Mouse (Mus musculus): ENCODE data around the gene Arhgap29. TPM values are rescaled to one million over a fixed set of nuclear protein-coding genes. Genes with fewer than 3 reads are reported as not detected.

The Arhgap29 gene
- polyA plus RNA-seq, 1 experiment from 2014 or later, result 48.5 TPM

- peak overlapping the region; percentile 88 for H3K27ac ChIP-seq (ENCODE audit: low read length)
- WGBS, result 63% methylated on average over 6 of the region's 6 CpGs
- peak overlapping the region; percentile 11; the same call in 1 of the 2 replicates for H3K4me2 ChIP-seq (ENCODE audit: low read depth, low read length)
Observed at GRCm38 (mm10) chr3:121915191-121915590, 37.1 kb upstream of the Arhgap29 start.

GRCm38 (mm10) chr3:121916802-121917532 lies 35.4 kb upstream of the Arhgap29 start:
- Histone ChIP-seq H3K4me3 (ENCODE audit: low read length) (no peak overlapping the region), H3K27me3 (ENCODE audit: control insufficient read depth, insufficient read depth, low read length) (no peaks in the 10 kb centered on the region), H3K9ac (ENCODE audit: low read length) (no peak overlapping the region), H3K4me2 (ENCODE audit: low read depth, low read length) (no peak overlapping the region), H3K9me3 (replicated peaks; ENCODE audit: control insufficient read depth, low read length) (no peaks in the 10 kb centered on the region), H3K4me1 (ENCODE audit: control insufficient read depth, insufficient read depth, low read length) (0 out of 2 replicates have a peak, but pooled peaks cover 4% of the 10 kb centered on the region), H3K36me3 (ENCODE audit: control insufficient read depth, insufficient read depth) (no peaks in the 10 kb centered on the region), H3K27ac (ENCODE audit: low read length) (no peak overlapping the region)
- 75% methylated on average over 5 of the region's 5 CpGs for WGBS
- ATAC-seq (replicated peaks; ENCODE audit: extremely low read depth, insufficient read depth, low FRiP score), result no peak

More at GRCm38 (mm10) chr3:121915191-121915590, 37.1 kb upstream of the Arhgap29 start:
- ATAC-seq (replicated peaks; ENCODE audit: extremely low read depth, insufficient read depth, low FRiP score), result peak; percentile 41; the same call in 1 of the 2 replicates
- H3K4me3 ChIP-seq (ENCODE audit: low read length), result no peak overlapping the region
- no peaks in the 10 kb centered on the region for H3K9me3 ChIP-seq (replicated peaks; ENCODE audit: control insufficient read depth, low read length)
- no peaks in the 10 kb centered on the region for H3K36me3 ChIP-seq (ENCODE audit: control insufficient read depth, insufficient read depth)
- H3K4me1 ChIP-seq (ENCODE audit: control insufficient read depth, insufficient read depth, low read length), result 0 out of 2 replicates have a peak, but pooled peaks cover 4% of the 10 kb centered on the region
- H3K27me3 ChIP-seq (ENCODE audit: control insufficient read depth, insufficient read depth, low read length), result no peaks in the 10 kb centered on the region
- no peak overlapping the region for H3K9ac ChIP-seq (ENCODE audit: low read length)

GRCm38 (mm10) chr3:121917658-121918057 lies 34.7 kb upstream of the Arhgap29 start:
- H3K27me3 ChIP-seq (ENCODE audit: control insufficient read depth, insufficient read depth, low read length), result no peaks in the 10 kb centered on the region
- no peaks in the 10 kb centered on the region for H3K9me3 ChIP-seq (replicated peaks; ENCODE audit: control insufficient read depth, low read length)
- ATAC-seq (replicated peaks; ENCODE audit: extremely low read depth, insufficient read depth, low FRiP score), result no peak
- H3K27ac ChIP-seq (ENCODE audit: low read length), result no peak overlapping the region
- H3K4me3 ChIP-seq (ENCODE audit: low read length), result no peak overlapping the region
- no peaks in the 10 kb centered on the region for H3K36me3 ChIP-seq (ENCODE audit: control insufficient read depth, insufficient read depth)
- WGBS, result 62% methylated on average over 7 of the region's 7 CpGs
- no peak overlapping the region for H3K4me2 ChIP-seq (ENCODE audit: low read depth, low read length)
- no peak overlapping the region for H3K9ac ChIP-seq (ENCODE audit: low read length)
- 0 out of 2 replicates have a peak, but pooled peaks cover 4% of the 10 kb centered on the region for H3K4me1 ChIP-seq (ENCODE audit: control insufficient read depth, insufficient read depth, low read length)

GRCm38 (mm10) chr3:121919961-121920360 lies 32.4 kb upstream of the Arhgap29 start:
- H3K4me3 ChIP-seq (ENCODE audit: low read length), result no peak overlapping the region
- no peak overlapping the region for H3K9ac ChIP-seq (ENCODE audit: low read length)
- H3K9me3 ChIP-seq (replicated peaks; ENCODE audit: control insufficient read depth, low read length), result no peaks in the 10 kb centered on the region
- no peak for ATAC-seq (replicated peaks; ENCODE audit: extremely low read depth, insufficient read depth, low FRiP score)
- H3K27ac ChIP-seq (ENCODE audit: low read length), result no peak overlapping the region
- no peak overlapping the region for H3K4me2 ChIP-seq (ENCODE audit: low read depth, low read length)
- H3K36me3 ChIP-seq (ENCODE audit: control insufficient read depth, insufficient read depth), result no peaks in the 10 kb centered on the region
- 0 out of 2 replicates have a peak, but pooled peaks cover 3% of the 10 kb centered on the region for H3K4me1 ChIP-seq (ENCODE audit: control insufficient read depth, insufficient read depth, low read length)
- WGBS, result 76% methylated on average over 5 of the region's 5 CpGs
- H3K27me3 ChIP-seq (ENCODE audit: control insufficient read depth, insufficient read depth, low read length), result no peaks in the 10 kb centered on the region

- H3K9me3 ChIP-seq (replicated peaks; ENCODE audit: control insufficient read depth, low read length), result no peaks in the 10 kb centered on the region
- H3K4me1 ChIP-seq (ENCODE audit: control insufficient read depth, insufficient read depth, low read length), result peaks cover 6% of the 10 kb centered on the region; the same call in 1 of the 2 replicates
- no peak overlapping the region for H3K4me3 ChIP-seq (ENCODE audit: low read length)
- no peak for ATAC-seq (replicated peaks; ENCODE audit: extremely low read depth, insufficient read depth, low FRiP score)
- no peaks in the 10 kb centered on the region for H3K27me3 ChIP-seq (ENCODE audit: control insufficient read depth, insufficient read depth, low read length)
- WGBS, result 72% methylated on average over 3 of the region's 3 CpGs
- no peak overlapping the region for H3K4me2 ChIP-seq (ENCODE audit: low read depth, low read length)
- no peak overlapping the region for H3K9ac ChIP-seq (ENCODE audit: low read length)
- H3K27ac ChIP-seq (ENCODE audit: low read length), result no peak overlapping the region
- no peaks in the 10 kb centered on the region for H3K36me3 ChIP-seq (ENCODE audit: control insufficient read depth, insufficient read depth)
Observed at GRCm38 (mm10) chr3:121920769-121921168, 31.6 kb upstream of the Arhgap29 start.

- Histone ChIP-seq H3K36me3 (ENCODE audit: control insufficient read depth, insufficient read depth) (no peaks in the 10 kb centered on the region), H3K4me3 (ENCODE audit: low read length) (no peak overlapping the region), H3K9ac (ENCODE audit: low read length) (no peak overlapping the region), H3K27me3 (ENCODE audit: control insufficient read depth, insufficient read depth, low read length) (no peaks in the 10 kb centered on the region), H3K9me3 (replicated peaks; ENCODE audit: control insufficient read depth, low read length) (no peaks in the 10 kb centered on the region), H3K4me2 (ENCODE audit: low read depth, low read length) (no peak overlapping the region), H3K4me1 (ENCODE audit: control insufficient read depth, insufficient read depth, low read length) (peaks cover 6% of the 10 kb centered on the region; the same call in 1 of the 2 replicates), H3K27ac (ENCODE audit: low read length) (no peak overlapping the region)
- 52% methylated on average over 11 of the region's 11 CpGs for WGBS
- ATAC-seq (replicated peaks; ENCODE audit: extremely low read depth, insufficient read depth, low FRiP score), result no peak
Observed at GRCm38 (mm10) chr3:121924768-121925486, 27.4 kb upstream of the Arhgap29 start.

GRCm38 (mm10) chr3:121927601-121928000 lies 24.7 kb upstream of the Arhgap29 start:
- Histone ChIP-seq H3K4me3 (ENCODE audit: low read length) (no peak overlapping the region), H3K4me2 (ENCODE audit: low read depth, low read length) (no peak overlapping the region), H3K36me3 (ENCODE audit: control insufficient read depth, insufficient read depth) (no peaks in the 10 kb centered on the region), H3K27me3 (ENCODE audit: control insufficient read depth, insufficient read depth, low read length) (no peaks in the 10 kb centered on the region), H3K9ac (ENCODE audit: low read length) (no peak overlapping the region), H3K27ac (ENCODE audit: low read length) (no peak overlapping the region), H3K4me1 (ENCODE audit: control insufficient read depth, insufficient read depth, low read length) (peaks cover 6% of the 10 kb centered on the region; the same call in 1 of the 2 replicates), H3K9me3 (replicated peaks; ENCODE audit: control insufficient read depth, low read length) (no peaks in the 10 kb centered on the region)
- no peak for ATAC-seq (replicated peaks; ENCODE audit: extremely low read depth, insufficient read depth, low FRiP score)
- 70% methylated on average over 3 of the region's 3 CpGs for WGBS

- H3K4me3 ChIP-seq (ENCODE audit: low read length), result no peak overlapping the region
- no peak overlapping the region for H3K9ac ChIP-seq (ENCODE audit: low read length)
- no peak overlapping the region for H3K27ac ChIP-seq (ENCODE audit: low read length)
- H3K36me3 ChIP-seq (ENCODE audit: control insufficient read depth, insufficient read depth), result no peaks in the 10 kb centered on the region
- no peaks in the 10 kb centered on the region for H3K9me3 ChIP-seq (replicated peaks; ENCODE audit: control insufficient read depth, low read length)
- ATAC-seq (replicated peaks; ENCODE audit: extremely low read depth, insufficient read depth, low FRiP score), result no peak
- no peaks in the 10 kb centered on the region for H3K4me1 ChIP-seq (ENCODE audit: control insufficient read depth, insufficient read depth, low read length)
- H3K27me3 ChIP-seq (ENCODE audit: control insufficient read depth, insufficient read depth, low read length), result no peaks in the 10 kb centered on the region
- 66% methylated on average over 4 of the region's 4 CpGs for WGBS
- no peak overlapping the region for H3K4me2 ChIP-seq (ENCODE audit: low read depth, low read length)
Observed at GRCm38 (mm10) chr3:121932815-121933214, 19.5 kb upstream of the Arhgap29 start.

- H3K9ac ChIP-seq (ENCODE audit: low read length), result no peak overlapping the region
- no peaks in the 10 kb centered on the region for H3K27me3 ChIP-seq (ENCODE audit: control insufficient read depth, insufficient read depth, low read length)
- WGBS, result 61% methylated on average over 2 of the region's 2 CpGs
- no peak overlapping the region for H3K4me2 ChIP-seq (ENCODE audit: low read depth, low read length)
- no peak for ATAC-seq (replicated peaks; ENCODE audit: extremely low read depth, insufficient read depth, low FRiP score)
- H3K4me1 ChIP-seq (ENCODE audit: control insufficient read depth, insufficient read depth, low read length), result peaks cover 12% of the 10 kb centered on the region
- no peak overlapping the region for H3K4me3 ChIP-seq (ENCODE audit: low read length)
- H3K36me3 ChIP-seq (ENCODE audit: control insufficient read depth, insufficient read depth), result no peaks in the 10 kb centered on the region
- H3K27ac ChIP-seq (ENCODE audit: low read length), result no peak overlapping the region
- H3K9me3 ChIP-seq (replicated peaks; ENCODE audit: control insufficient read depth, low read length), result no peaks in the 10 kb centered on the region
Observed at GRCm38 (mm10) chr3:121936241-121936640, 16.1 kb upstream of the Arhgap29 start.
